Comparison of ENCODE assay signal across 19 mouse cellular contexts in genomic region chr11:32379910-32380309, GRCm38 (mm10). TPM values are rescaled to one million over a fixed set of nuclear protein-coding genes. Genes with fewer than 3 reads are reported as not detected.
"Had no signal": no experiment of that assay in that cellular context is flagged by ENCODE, and none has a peak within 500 bp of the region (broad histone marks: within the 10 kb centered on the region; RNA-seq: fewer than 3 reads in every experiment).

No protein-coding gene starts in this region.

- H3K4me2 ChIP-seq: lung, embryonic 15.5 days; midbrain, embryonic 11.5 days; midbrain, embryonic 13.5 days; midbrain, embryonic 15.5 days; neural tube, embryonic 13.5 days; neural tube, embryonic 15.5 days; stomach, embryonic 15.5 days had no signal

- H3K9ac ChIP-seq: lung, embryonic 15.5 days; midbrain, embryonic 13.5 days; midbrain, embryonic 15.5 days; neural tube, embryonic 13.5 days; neural tube, embryonic 15.5 days; stomach, embryonic 15.5 days had no signal

- DNase-seq: lung, adult 2 months; lung, postnatal 14 days; lung, postnatal 36 days; right cerebral cortex, postnatal 14 days; thymus, adult 2 months; thymus, postnatal 25 days; thymus, postnatal 4 days had no signal

- H3K27ac ChIP-seq: lung, embryonic 15.5 days; macrophage; midbrain, embryonic 13.5 days; midbrain, embryonic 15.5 days; neural tube, embryonic 13.5 days; neural tube, embryonic 15.5 days; stomach, embryonic 15.5 days; stomach, postnatal 0 days had no signal

- H3K27me3 ChIP-seq: lung, embryonic 15.5 days; midbrain, embryonic 13.5 days; midbrain, embryonic 15.5 days; neural tube, embryonic 13.5 days; neural tube, embryonic 15.5 days; stomach, embryonic 15.5 days had no signal

- H3K9me3 ChIP-seq: lung, embryonic 15.5 days; midbrain, embryonic 13.5 days; midbrain, embryonic 15.5 days; neural tube, embryonic 13.5 days; neural tube, embryonic 15.5 days; stomach, embryonic 15.5 days had no signal

- H3K4me1 ChIP-seq: megakaryocyte, embryonic 14.5 days; midbrain, embryonic 15.5 days had no signal

- H3K4me3 ChIP-seq: lung, embryonic 15.5 days; megakaryocyte, embryonic 14.5 days; midbrain, embryonic 13.5 days; midbrain, embryonic 15.5 days; neural tube, embryonic 13.5 days; neural tube, embryonic 15.5 days; stomach, embryonic 15.5 days had no signal

- ATAC-seq: lung, postnatal 0 days; midbrain, embryonic 13.5 days; midbrain, embryonic 15.5 days had no signal

RNA-seq across cellular contexts. Expression of gene Sh3pxd2b, which starts 32.3 kb away (rescaled TPM):
- total RNA-seq: monocyte, adult 5-6 weeks had no signal
